In genomic region chr3:135407351-135407750, GRCm38 (mm10) we compare ENCODE assay signal across 13 mouse cellular contexts. TPM values are rescaled to one million over a fixed set of nuclear protein-coding genes. Genes with fewer than 3 reads are reported as not detected.
"Had no signal": no experiment of that assay in that cellular context is flagged by ENCODE, and none has a peak within 500 bp of the region (broad histone marks: within the 10 kb centered on the region; RNA-seq: fewer than 3 reads in every experiment).

No protein-coding gene starts in this region.

- DNase-seq: gastrocnemius, postnatal 14 days; heart, adult 2 months; heart, postnatal 4 days; kidney, adult 18-20 months; kidney, adult 8-10 months; kidney, postnatal 10 days; kidney, postnatal 25 days; kidney, postnatal 4 days; liver; liver, embryonic 13.5 days had no signal

RNA-seq across cellular contexts. Expression of gene Slc9b1, which starts 59.5 kb away (rescaled TPM):
- total RNA-seq: gastrocnemius, adult 18-20 months; gastrocnemius, adult 8-10 months; gastrocnemius, postnatal 14 days; layer of hippocampus, adult 2 months had no signal
